10 mouse cellular contexts compared by ENCODE assay signal in the genomic region with DNA sequence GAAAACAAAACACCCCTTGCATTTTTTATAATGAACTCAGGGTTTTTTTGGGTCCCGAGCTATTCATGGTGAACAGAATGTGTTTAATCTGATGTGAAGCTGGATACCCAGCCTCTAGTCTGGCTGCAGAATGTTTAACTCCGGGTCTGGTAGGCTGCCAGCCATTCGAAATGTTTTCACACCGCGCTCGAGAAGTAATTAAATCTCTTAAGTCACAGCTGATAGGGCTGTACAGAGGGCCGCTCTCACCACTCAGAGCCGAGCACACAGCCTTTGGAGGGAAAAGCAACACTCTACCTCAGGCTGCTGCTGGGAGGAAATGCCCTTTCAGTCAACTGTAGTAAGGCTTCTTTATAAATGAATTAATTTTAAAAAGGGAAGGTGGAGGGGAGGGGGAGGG. TPM values are rescaled to one million over a fixed set of nuclear protein-coding genes. Genes with fewer than 3 reads are reported as not detected.
DNase-seq lines count a peak whose midpoint lies in the region; ATAC-seq and TF ChIP-seq lines count a peak whose summit lies in the region.
"Had no signal": no experiment of that assay in that cellular context is flagged by ENCODE, and none has a peak within 500 bp of the region (broad histone marks: within the 10 kb centered on the region; RNA-seq: fewer than 3 reads in every experiment).

No protein-coding gene starts in this region.

- no peak overlapping the region for H3K9ac ChIP-seq in heart, embryonic 16.5 days (ENCODE audit: low read length)
- H3K9ac ChIP-seq in heart, adult 2 months (ENCODE audit: low read depth, low read length), result no peak overlapping the region
- H3K9ac ChIP-seq in kidney, postnatal 0 days (ENCODE audit: low read depth, low read length), result no peak overlapping the region
- no peak overlapping the region for H3K9ac ChIP-seq in neural tube, embryonic 15.5 days (replicated peaks)
- H3K9ac ChIP-seq: lung, embryonic 15.5 days had no signal

- H3K36me3 ChIP-seq in heart, embryonic 16.5 days (ENCODE audit: control insufficient read depth, insufficient read depth), result peaks cover 21% of the 10 kb centered on the region
- H3K36me3 ChIP-seq in heart, adult 2 months (ENCODE audit: control insufficient read depth, insufficient read depth, low read length), result no peaks in the 10 kb centered on the region; the same call in 1 of the 2 replicates
- H3K36me3 ChIP-seq in kidney, postnatal 0 days (ENCODE audit: insufficient read depth, low read length), result 0 out of 2 replicates have a peak, but pooled peaks cover 7% of the 10 kb centered on the region
- H3K36me3 ChIP-seq in neural tube, embryonic 15.5 days, result peaks cover 18% of the 10 kb centered on the region

- WGBS in heart, embryonic 16.5 days, result 44% methylated on average over 8 of the region's 8 CpGs
- 36% methylated on average over 8 of the region's 8 CpGs for WGBS in heart, adult 2 months
- 56% methylated on average over 8 of the region's 8 CpGs for WGBS in kidney, postnatal 0 days
- WGBS in neural tube, embryonic 15.5 days, result 39% methylated on average over 8 of the region's 8 CpGs

- H3K4me1 ChIP-seq in heart, embryonic 16.5 days (ENCODE audit: control insufficient read depth, insufficient read depth, low read length), result peaks cover 8% of the 10 kb centered on the region; the same call in 1 of the 2 replicates
- no peaks in the 10 kb centered on the region for H3K4me1 ChIP-seq in heart, adult 2 months (ENCODE audit: control insufficient read depth, insufficient read depth, low read length)
- no peaks in the 10 kb centered on the region for H3K4me1 ChIP-seq in kidney, postnatal 0 days (replicated peaks; ENCODE audit: insufficient read depth, low read length)
- peaks cover 8% of the 10 kb centered on the region; the same call in 1 of the 2 replicates for H3K4me1 ChIP-seq in neural tube, embryonic 15.5 days
- H3K4me1 ChIP-seq: lung, embryonic 15.5 days had no signal

- H3K27me3 ChIP-seq in heart, embryonic 16.5 days (ENCODE audit: control insufficient read depth, insufficient read depth, low read length), result no peaks in the 10 kb centered on the region
- no peaks in the 10 kb centered on the region for H3K27me3 ChIP-seq in heart, adult 2 months (ENCODE audit: control insufficient read depth, insufficient read depth, low read length)
- no peaks in the 10 kb centered on the region for H3K27me3 ChIP-seq in kidney, postnatal 0 days (ENCODE audit: insufficient read depth, low read length)
- no peaks in the 10 kb centered on the region for H3K27me3 ChIP-seq in neural tube, embryonic 15.5 days (replicated peaks)
- H3K27me3 ChIP-seq: lung, embryonic 15.5 days had no signal

- H3K4me2 ChIP-seq in heart, embryonic 16.5 days (ENCODE audit: low read depth, low read length), result peak overlapping the region; percentile 26; the same call in 1 of the 2 replicates
- H3K4me2 ChIP-seq in kidney, postnatal 0 days (ENCODE audit: low read length), result no peak overlapping the region
- H3K4me2 ChIP-seq in neural tube, embryonic 15.5 days, result no peak overlapping the region
- H3K4me2 ChIP-seq: lung, embryonic 15.5 days had no signal

- DNase-seq in heart, adult 2 months, result no peak
- DNase-seq in left cerebral cortex, postnatal 4 days, result peak; percentile 39
- DNase-seq in left cerebral cortex, adult 2 months (ENCODE audit: extremely low spot score in 1 of 2, low spot score in 2 of 2), result no peak
- DNase-seq in kidney, postnatal 0 days (ENCODE audit: low spot score), result peak; percentile 40
- DNase-seq in urinary bladder, postnatal 10 days (ENCODE audit: low spot score), result no peak
- DNase-seq in cerebellum, postnatal 36 days, result no peak
- DNase-seq: gastrocnemius, postnatal 25 days had no signal

- H3K27ac ChIP-seq in heart, embryonic 16.5 days (ENCODE audit: low read length), result peak overlapping the region; percentile 23; the same call in 1 of the 2 replicates
- no peak overlapping the region for H3K27ac ChIP-seq in heart, adult 2 months
- no peak overlapping the region for H3K27ac ChIP-seq in left cerebral cortex, adult 2 months
- no peak overlapping the region for H3K27ac ChIP-seq in kidney, postnatal 0 days
- no peak overlapping the region for H3K27ac ChIP-seq in neural tube, embryonic 15.5 days (replicated peaks)
- H3K27ac ChIP-seq: lung, embryonic 15.5 days had no signal

- no peak overlapping the region for H3K4me3 ChIP-seq in heart, embryonic 16.5 days (ENCODE audit: low read length)
- no peak overlapping the region for H3K4me3 ChIP-seq in heart, adult 2 months
- no peak overlapping the region for H3K4me3 ChIP-seq in left cerebral cortex, adult 2 months
- H3K4me3 ChIP-seq in kidney, postnatal 0 days (replicated peaks; ENCODE audit: low read depth, low read length), result no peak overlapping the region
- no peak overlapping the region for H3K4me3 ChIP-seq in neural tube, embryonic 15.5 days (replicated peaks)
- H3K4me3 ChIP-seq: lung, embryonic 15.5 days had no signal

- ATAC-seq in heart, embryonic 16.5 days (replicated peaks; ENCODE audit: extremely low read depth, insufficient read depth, low FRiP score), result peak; percentile 67; the same call in 1 of the 2 replicates
- no peak for ATAC-seq in kidney, postnatal 0 days (replicated peaks; ENCODE audit: low FRiP score, low read depth)
- ATAC-seq in neural tube, embryonic 15.5 days (ENCODE audit: low FRiP score), result peak; percentile 31; the same call in 1 of the 2 replicates

- no peak for TF ChIP-seq POLR2A in heart, adult 2 months (IDR thresholded peaks at IDR 0.05; ENCODE audit: insufficient read depth, low read depth, low read length)

- peaks cover 17% of the 10 kb centered on the region for H3K9me3 ChIP-seq in heart, embryonic 16.5 days (replicated peaks; ENCODE audit: control insufficient read depth, low read length)
- peaks cover 9% of the 10 kb centered on the region; the same call in 1 of the 2 replicates for H3K9me3 ChIP-seq in kidney, postnatal 0 days (replicated peaks; ENCODE audit: low read length)
- H3K9me3 ChIP-seq in neural tube, embryonic 15.5 days (replicated peaks), result 0 out of 2 replicates have a peak, but pooled peaks cover 5% of the 10 kb centered on the region
- H3K9me3 ChIP-seq: lung, embryonic 15.5 days had no signal

- intact Hi-C loops in heart, adult 2 months (cut with DNase I), result no loop called here
- intact Hi-C loops in left cerebral cortex, postnatal 4 days (cut with DNase I), result no loop called here
- intact Hi-C loops in left cerebral cortex, adult 2 months (cut with DNase I), result loop anchor here (5.0 kb wide), 1 partner anchor 47 kb away; a partner anchor contains a TSS

- TF ChIP-seq EP300 in heart, adult 2 months (IDR thresholded peaks at IDR 0.05; ENCODE audit: insufficient read depth, low read depth, low read length), result no peak

- no peak for TF ChIP-seq CTCF in heart, adult 2 months (IDR thresholded peaks at IDR 0.05)
- no peak for TF ChIP-seq CTCF in left cerebral cortex, adult 2 months (IDR thresholded peaks at IDR 0.05)
- TF ChIP-seq CTCF in kidney, postnatal 0 days (IDR thresholded peaks at IDR 0.05; ENCODE audit: low read depth), result no peak

- no peaks in the 10 kb centered on the region for H3K79me2 ChIP-seq in heart, adult 2 months (replicated peaks; ENCODE audit: control insufficient read depth, insufficient read depth, low read length)

RNA-seq across cellular contexts. Expression of a gene that starts 49.6 kb away (rescaled TPM):
- polyA plus RNA-seq in heart, embryonic 16.5 days (2015; fragmentation: Nextera tagmentation; extraction: Ambion mirVana), result 21.6 and 21.9 TPM in 2 replicates
- total RNA-seq in heart, adult 2 months (2021), result 10 to 100 TPM; 16.8 to 19.2 TPM
- polyA plus RNA-seq in heart, adult 2 months (2012; rRNA removed), result 3.7 and 8.6 TPM in 2 replicates
- total RNA-seq in left cerebral cortex, postnatal 4 days (2021), result 10 to 100 TPM; 26.3 to 34.4 TPM
- 10 to 100 TPM; 18.1 to 19.9 TPM for total RNA-seq in left cerebral cortex, adult 2 months (2021)
- polyA plus RNA-seq in kidney, postnatal 0 days (2015; fragmentation: Nextera tagmentation; extraction: Ambion mirVana), result 43.3 and 51.3 TPM in 2 replicates
- polyA plus RNA-seq in neural tube, embryonic 15.5 days (2015; fragmentation: Nextera tagmentation; extraction: Ambion mirVana), result 24.6 and 30.2 TPM in 2 replicates

Comparison
In these comparisons a context has a peak if more than half of its experiments do, and no peak if none do; other contexts are left out.
1. DNase-seq: peak in left cerebral cortex, postnatal 4 days (single experiment) and kidney, postnatal 0 days (single experiment); none in heart, adult 2 months (0 of 2), left cerebral cortex, adult 2 months (0 of 2), urinary bladder, postnatal 10 days (single experiment) and cerebellum, postnatal 36 days (0 of 2).